Mouse (Mus musculus): ENCODE data around the gene Thsd4. TPM values are rescaled to one million over a fixed set of nuclear protein-coding genes. Genes with fewer than 3 reads are reported as not detected.
"Not testable (repeated sequence)": the region's sequence is repeated elsewhere in the genome, so short reads cannot be mapped to it uniquely, and the experiment has no call there.

Gene Thsd4
- polyA plus RNA-seq, 1 experiment from 2014 or later, result 1.2 TPM

GRCm38 (mm10) chr9:60224039-60224695 lies 297.7 kb downstream of the Thsd4 start:
- no peak for DNase-seq (ENCODE audit: low spot score)

DNA sequence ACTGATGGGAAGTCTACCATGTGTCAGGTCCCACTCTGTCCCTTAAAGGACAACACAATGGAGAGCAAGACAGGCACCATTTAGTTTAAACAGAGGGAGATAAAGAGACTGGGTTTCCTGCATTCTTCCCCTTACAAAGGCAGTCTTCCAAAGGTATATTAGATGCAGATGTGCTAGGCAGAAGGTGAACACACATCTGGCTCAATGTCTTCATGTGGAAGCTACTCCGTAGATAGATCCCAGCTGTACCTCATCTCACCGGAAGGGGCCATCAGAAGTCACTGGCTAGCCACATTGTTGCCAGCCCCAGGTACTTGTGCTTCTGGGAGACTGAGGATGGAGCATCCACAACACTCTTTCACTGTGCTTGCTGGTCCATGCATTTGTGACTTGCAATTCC lies 301.4 kb downstream of the Thsd4 start:
- no peak for DNase-seq (ENCODE audit: low spot score)

GRCm38 (mm10) chr9:60218396-60218795 lies 303.4 kb downstream of the Thsd4 start:
- DNase-seq (ENCODE audit: low spot score), result no peak

GRCm38 (mm10) chr9:60216029-60216428 lies 305.8 kb downstream of the Thsd4 start:
- DNase-seq (ENCODE audit: low spot score), result no peak

- DNase-seq (ENCODE audit: low spot score), result no peak
Measured at GRCm38 (mm10) chr9:60213111-60213510, 308.7 kb downstream of the Thsd4 start.

GRCm38 (mm10) chr9:60208843-60209242 lies 313.0 kb downstream of the Thsd4 start:
- DNase-seq (ENCODE audit: low spot score), result no peak

GRCm38 (mm10) chr9:60203141-60203540 lies 318.7 kb downstream of the Thsd4 start:
- no peak for DNase-seq (ENCODE audit: low spot score)

DNA sequence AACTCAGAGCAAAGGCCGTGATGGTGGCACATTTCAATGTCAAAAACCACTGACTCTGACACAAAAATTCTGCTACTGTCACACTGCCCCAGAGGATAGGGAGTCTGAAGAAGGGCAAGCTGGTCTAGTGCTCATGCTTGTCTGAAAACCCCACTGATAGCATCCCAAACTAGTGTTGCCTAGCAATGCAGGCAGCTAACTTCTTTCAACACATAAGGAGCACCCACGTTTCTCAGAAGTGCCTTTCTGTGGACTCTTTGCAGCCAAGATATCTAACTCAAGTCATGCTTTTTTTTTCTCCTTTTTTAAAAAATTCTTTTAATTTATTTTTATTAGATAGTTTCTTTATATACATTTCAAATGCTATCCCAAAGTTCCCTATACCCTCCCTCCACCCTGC lies 321.4 kb downstream of the Thsd4 start:
- DNase-seq (ENCODE audit: low spot score), result no peak

GRCm38 (mm10) chr9:60198530-60199200 lies 323.2 kb downstream of the Thsd4 start:
- no peak for DNase-seq (ENCODE audit: low spot score)

- DNase-seq (ENCODE audit: low spot score), result peak; percentile 4
Measured at GRCm38 (mm10) chr9:60195502-60195901, 326.3 kb downstream of the Thsd4 start.

DNA sequence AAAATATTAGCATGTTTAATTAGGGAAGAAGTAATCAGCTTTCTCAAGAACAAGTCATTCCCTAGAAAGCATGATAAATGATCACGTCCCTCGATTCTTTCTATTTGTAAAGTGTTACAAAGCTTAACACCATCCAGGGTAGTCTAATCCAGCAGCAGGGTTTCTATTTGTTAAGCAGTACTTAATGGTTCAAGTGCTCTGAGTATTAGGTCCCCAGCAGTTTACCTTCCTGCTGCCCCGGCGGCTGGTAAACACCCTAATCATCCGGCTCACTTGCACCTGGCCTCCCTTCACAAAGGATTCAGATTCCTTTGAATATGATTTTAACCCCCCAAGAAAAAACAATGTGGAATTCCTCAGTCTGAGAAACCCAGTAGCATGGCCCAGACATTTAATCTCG lies 326.9 kb downstream of the Thsd4 start:
- DNase-seq (ENCODE audit: low spot score), result no peak

DNA sequence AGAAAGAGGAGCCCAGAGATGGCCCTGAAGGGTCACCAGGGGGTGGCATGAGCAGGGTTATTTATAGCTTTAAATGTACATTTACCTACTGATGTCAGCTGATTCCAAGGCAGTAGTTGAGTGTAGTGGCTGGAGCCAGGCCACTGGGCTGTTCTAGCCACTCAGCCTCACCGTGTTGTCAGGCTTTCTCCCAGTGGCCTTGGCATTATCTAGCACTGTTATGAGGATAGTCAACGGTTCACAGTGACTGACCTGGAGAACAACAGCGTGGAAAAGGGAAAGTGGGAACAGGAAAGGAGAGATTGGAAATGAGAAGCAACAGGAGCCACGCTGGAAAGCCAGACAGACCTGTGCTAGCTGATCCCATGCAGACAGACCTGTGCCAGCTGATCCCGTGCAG lies 329.5 kb downstream of the Thsd4 start:
- DNase-seq (ENCODE audit: low spot score), result no peak

- no peak for DNase-seq (ENCODE audit: low spot score)
Measured at GRCm38 (mm10) chr9:60187437-60187836, 334.4 kb downstream of the Thsd4 start.

DNA sequence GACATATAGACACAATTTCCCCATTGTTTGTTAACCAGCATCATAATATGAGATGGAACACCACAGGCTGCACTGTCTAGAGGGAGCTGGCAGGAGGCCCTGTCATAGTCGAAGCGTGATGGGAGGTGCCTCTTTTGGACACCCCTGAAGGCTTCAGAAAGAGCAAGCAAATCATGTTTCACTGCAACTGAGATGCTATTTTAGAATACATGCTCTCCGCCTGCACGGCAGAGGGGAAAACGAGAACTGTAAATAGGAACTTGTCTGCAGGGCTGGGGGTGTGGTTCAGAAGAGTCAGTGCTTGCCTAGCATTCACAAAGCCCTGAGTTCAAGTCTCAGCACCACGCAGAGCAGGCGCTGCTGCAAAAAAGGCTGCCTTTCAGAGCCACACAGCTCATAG lies 334.9 kb downstream of the Thsd4 start:
- no peak for DNase-seq (ENCODE audit: low spot score)

DNA sequence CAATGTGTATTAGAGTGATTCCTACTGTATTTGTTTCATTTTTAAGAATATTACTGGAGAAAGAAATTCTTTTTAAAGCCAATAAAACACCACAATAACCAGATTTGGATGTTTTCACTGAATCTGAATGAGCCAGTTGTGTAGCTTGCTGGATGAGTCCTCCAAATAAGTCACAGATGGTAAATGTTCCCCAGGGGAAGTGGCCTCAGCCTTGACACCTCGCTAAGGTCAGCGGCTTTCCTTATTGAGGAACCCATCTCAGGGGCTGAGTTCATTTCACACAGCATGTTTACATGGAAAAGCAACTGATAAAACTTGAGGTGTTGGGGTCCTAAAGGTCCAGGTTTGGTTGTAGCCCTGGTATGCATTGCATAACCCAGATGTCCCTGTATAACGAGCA lies 337.8 kb downstream of the Thsd4 start:
- DNase-seq (ENCODE audit: low spot score), result no peak

GRCm38 (mm10) chr9:60182371-60182770 lies 339.5 kb downstream of the Thsd4 start:
- DNase-seq (ENCODE audit: low spot score), result no peak

GRCm38 (mm10) chr9:60180936-60181335 lies 340.9 kb downstream of the Thsd4 start:
- DNase-seq (ENCODE audit: low spot score), result no peak

- no peak for DNase-seq (ENCODE audit: low spot score)
Measured at GRCm38 (mm10) chr9:60180114-60180513, 341.7 kb downstream of the Thsd4 start.

- DNase-seq (ENCODE audit: low spot score), result no peak
Measured at GRCm38 (mm10) chr9:60176311-60176710, 345.5 kb downstream of the Thsd4 start.

GRCm38 (mm10) chr9:60172459-60173060 lies 349.3 kb downstream of the Thsd4 start:
- not testable (repeated sequence) for DNase-seq (ENCODE audit: low spot score)

DNA sequence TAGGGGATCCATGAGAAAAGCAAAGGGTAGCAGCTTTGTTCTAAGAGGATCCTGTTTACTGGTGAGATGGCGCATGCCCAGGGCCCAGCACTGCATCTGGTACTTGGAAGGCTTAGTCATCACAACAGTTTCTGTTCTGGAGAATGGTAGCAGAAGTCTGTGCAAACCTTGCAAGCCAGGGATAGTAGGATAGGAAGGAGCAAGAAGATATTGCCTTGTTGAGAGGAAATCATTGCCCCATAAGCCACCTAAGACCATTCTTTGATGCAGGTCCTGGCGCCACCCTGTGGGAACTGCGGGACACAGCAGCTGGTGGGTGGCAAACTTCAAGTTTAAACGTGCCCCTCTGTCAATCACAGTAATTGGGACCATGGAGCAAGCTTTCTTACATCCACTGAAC lies 354.9 kb downstream of the Thsd4 start:
- DNase-seq (ENCODE audit: low spot score), result no peak

GRCm38 (mm10) chr9:60160855-60161254 lies 361.0 kb downstream of the Thsd4 start:
- no peak for DNase-seq (ENCODE audit: low spot score)

- DNase-seq (ENCODE audit: low spot score), result no peak
Measured at GRCm38 (mm10) chr9:60160194-60160593, 361.7 kb downstream of the Thsd4 start.
